Mouse (Mus musculus): ENCODE measurements around the gene Zfp459. TPM values are rescaled to one million over a fixed set of nuclear protein-coding genes. Genes with fewer than 3 reads are reported as not detected.
"Not testable (repeated sequence)": the region's sequence is repeated elsewhere in the genome, so short reads cannot be mapped to it uniquely, and the experiment has no call there.

Zfp459 gene
- total RNA-seq (2021): 1 to 10 TPM; 6.0 to 6.5 TPM

DNA sequence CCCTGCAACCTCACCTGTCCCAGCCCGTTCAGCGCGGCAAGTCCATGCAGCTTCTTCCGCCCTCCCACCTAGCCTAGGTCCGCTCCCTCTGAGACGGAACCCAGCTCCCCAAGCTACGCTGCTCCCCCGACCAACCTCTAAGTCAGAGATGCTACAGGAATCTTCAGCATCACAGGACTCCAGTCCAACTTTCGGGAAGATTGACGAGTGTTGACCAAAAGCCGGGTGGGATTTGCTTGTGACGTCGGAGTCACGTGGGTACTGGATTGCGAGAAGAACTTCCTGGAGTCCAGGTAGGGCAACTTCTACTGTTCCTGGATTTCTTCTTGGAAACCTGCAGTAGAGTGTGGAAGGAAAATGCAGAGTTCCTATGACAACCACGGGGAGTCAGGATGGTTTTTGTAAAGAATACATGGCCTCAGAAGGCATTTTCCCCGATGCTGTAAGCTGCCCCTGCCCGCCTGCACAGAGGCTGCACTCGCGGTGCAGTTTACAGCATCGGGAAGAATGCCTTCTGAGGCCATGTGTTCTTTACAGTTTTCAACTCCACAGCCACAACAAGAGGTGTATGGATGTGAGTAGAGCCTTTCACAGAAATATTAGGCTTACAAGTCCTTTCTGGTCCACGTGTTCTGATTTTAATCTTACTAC, at the start of gene Zfp459:
Zfp459 (minus strand) TSS at position 212 of the 651 bp plus-strand sequence.
- intact Hi-C loops (cut with DNase I): no loop called here
- peak; percentile 33 to 51 for DNase-seq (ENCODE audit: low spot score in 2 of 2)

DNA sequence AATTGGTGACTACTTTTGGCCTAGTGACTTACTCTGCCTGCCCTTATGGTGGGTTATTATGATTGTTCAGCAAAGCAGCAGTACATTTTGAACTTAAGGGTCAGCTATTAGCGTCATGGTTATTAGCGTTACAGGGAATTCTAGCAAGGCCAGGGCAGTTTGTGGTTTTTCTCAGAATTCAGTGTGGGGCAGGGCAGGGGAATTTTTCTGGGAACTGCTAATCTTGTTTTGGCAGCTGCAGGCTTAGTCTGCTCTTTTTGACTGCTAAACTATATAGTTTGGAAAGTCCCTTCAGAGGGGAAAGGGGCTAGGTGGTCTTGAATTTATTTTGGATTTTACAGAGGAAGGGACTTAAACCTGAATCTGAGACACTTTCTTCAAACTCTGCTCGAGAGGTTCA, 48.1 kb upstream of the Zfp459 start:
- intact Hi-C loops (cut with DNase I): no loop called here
- DNase-seq (ENCODE audit: low spot score in 2 of 2): no peak

DNA sequence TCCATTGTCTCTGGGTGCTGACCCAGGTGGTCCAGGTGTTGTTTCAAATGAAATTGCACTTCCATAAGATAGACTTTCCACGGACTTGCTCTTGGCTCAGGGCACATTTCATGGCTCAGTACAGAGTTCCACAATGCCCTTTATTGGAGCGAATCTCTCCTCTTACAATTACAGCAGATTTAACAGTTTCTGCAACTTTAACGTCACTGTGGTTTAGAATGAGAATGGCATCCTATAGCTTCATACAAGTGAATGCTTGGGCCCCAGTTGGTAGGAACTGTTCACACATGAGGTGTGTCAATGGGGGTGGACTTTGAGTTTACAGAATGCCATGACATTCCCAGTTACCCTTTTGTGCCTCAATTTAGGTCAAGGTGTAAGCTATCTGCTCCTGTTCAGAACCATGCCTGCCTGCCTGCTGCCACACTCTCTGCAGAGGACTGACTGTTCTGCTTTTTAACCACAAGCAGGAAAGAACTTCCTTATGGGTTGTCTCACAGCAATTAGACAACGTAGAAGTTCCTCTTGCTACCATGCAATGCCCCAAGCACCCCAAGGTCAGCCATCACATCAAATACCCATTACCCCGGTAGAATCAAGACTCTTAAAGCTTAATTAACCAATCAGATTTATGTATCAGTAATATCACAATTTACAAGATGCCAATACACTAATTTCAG, 42.4 kb upstream of the Zfp459 start:
- intact Hi-C loops (cut with DNase I); DNase-seq (ENCODE audit: low spot score in 2 of 2): not testable (repeated sequence)

DNA sequence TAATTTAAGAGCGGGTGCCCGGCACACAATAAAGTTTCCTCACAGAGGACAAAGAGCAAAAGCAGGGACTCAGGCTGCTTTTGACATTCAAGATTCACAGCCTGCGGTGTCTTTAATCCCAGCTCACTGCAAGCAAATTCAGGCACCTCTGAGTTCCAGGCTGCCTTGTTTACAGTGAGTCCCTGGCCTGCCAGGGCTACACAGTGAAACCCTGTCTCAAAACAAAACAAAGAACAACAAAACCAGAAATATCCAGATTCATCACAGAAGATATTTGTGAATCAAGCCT, 30.7 kb upstream of the Zfp459 start:
- intact Hi-C loops (cut with DNase I): no loop called here

DNA sequence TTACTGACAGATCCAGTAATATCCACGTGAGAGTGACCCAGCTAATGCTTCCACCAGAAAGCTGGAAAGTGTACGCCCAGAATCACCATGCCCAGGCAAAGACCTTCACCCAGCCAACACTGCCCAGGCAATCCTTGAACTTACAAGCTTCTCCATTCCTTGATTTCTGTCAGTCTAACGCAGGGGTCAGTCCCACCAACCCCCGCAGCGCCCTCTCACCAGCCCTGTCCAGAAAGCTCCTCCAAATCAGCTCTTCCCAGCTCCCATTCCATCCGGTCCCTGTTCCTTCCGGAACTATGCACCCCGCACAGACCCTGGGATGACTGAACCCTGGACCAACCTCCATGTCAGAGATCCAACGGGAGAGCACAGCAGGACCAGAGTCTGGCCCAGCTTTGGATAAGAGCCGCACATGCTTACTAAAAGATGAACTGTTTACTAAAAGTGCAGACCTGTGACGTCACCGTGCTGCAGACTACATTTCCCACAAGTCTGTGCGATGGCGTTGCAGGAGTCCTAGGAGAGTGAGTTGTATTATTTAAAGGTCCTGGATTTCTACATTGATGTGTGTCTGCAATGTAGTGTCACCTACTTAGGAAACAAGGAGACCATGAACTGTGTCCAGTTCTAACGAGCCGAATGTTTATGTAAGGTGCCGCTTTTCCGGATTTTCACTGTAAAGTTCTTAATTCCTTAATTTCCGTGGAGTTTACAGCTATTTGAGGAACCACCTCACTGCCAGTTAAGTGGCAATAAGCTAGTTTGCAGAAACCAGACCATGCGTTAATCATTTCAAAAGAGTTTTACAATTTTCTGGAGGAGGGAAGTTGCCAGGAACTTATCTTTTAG, 30.2 kb upstream of the Zfp459 start, which contains the start of gene Zfp874a:
Zfp874a (minus strand) TSS at position 453 of the 849 bp plus-strand sequence.
- intact Hi-C loops (cut with DNase I): no loop called here
- DNase-seq (ENCODE audit: low spot score in 2 of 2): peak; percentile 87 to 89

More for the DNA sequence above, 30.7 kb upstream of the Zfp459 start:
- no peak for DNase-seq (ENCODE audit: low spot score in 2 of 2)

DNA sequence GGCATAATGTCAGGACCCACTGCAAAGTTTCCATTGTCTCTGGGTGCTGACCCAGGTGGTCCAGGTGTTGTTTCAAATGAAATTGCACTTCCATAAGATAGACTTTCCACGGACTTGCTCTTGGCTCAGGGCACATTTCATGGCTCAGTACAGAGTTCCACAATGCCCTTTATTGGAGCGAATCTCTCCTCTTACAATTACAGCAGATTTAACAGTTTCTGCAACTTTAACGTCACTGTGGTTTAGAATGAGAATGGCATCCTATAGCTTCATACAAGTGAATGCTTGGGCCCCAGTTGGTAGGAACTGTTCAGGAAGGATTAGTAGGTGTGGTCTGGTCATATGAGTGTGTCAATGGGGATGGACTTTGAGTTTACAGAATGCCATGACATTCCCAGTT, 15.9 kb upstream of the Zfp459 start:
- intact Hi-C loops (cut with DNase I); DNase-seq (ENCODE audit: low spot score in 2 of 2): not testable (repeated sequence)

DNA sequence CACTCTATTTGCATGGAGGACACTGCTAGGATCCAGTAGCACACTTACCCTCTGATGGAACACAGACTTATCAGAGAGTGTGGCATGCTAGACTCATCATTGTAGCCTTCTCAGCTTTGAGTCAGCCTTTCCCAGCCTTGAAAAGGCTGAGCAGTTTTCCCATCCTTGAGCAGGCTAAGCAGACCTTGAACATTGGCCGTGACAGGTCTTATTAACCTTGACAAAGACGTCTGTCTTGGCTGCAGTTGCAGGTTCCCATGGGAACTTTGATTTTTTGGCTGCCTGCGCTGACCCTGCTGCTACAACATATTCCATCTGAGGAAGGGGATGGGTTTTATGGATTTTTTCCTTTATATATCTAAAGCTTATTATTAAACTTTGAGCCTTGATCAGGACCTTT, 6.9 kb upstream of the Zfp459 start:
- intact Hi-C loops (cut with DNase I): no loop called here
- DNase-seq (ENCODE audit: low spot score in 2 of 2): no peak

DNA sequence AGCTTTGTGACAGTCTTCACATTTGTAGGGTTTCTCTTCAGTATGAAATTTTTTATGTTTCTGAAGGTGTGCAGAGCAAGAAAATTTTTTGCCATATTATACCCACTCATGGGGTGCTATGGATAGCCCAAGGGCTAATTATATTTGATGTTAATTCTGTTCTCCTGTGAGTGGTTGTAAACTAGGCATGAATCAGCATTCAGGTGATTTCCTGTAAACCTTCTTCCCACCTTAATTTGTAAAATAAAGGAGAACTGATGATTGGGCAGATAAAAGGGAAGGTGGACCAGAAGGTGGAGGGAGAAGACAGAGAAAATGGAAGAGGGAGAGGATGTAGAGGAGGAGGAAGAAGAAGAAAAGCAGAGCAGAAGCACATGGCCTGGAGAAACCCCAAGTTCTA, 4.5 kb upstream of the Zfp459 start:
- DNase-seq (ENCODE audit: low spot score in 2 of 2); intact Hi-C loops (cut with DNase I): not testable (repeated sequence)

DNA sequence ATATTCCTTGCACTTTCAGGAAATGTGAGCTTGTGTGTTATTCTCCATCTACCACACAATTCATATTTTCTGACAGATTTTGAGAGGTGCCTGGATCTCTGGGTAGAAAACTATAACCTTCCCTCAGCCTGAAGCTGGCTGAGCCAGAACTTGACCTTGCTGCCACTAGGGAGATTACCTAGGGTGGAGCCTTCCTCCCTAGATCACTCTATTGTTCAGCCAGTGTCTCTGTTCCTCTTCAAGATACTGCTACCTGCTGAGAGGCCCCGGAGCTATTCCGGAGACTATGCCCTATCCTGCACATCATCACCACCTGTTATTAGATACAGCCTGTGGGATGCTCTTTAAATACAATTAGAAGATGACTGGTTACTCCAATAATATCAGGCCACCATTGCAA, 1.3 kb upstream of the Zfp459 start:
- intact Hi-C loops (cut with DNase I); DNase-seq (ENCODE audit: low spot score in 2 of 2): not testable (repeated sequence)

DNA sequence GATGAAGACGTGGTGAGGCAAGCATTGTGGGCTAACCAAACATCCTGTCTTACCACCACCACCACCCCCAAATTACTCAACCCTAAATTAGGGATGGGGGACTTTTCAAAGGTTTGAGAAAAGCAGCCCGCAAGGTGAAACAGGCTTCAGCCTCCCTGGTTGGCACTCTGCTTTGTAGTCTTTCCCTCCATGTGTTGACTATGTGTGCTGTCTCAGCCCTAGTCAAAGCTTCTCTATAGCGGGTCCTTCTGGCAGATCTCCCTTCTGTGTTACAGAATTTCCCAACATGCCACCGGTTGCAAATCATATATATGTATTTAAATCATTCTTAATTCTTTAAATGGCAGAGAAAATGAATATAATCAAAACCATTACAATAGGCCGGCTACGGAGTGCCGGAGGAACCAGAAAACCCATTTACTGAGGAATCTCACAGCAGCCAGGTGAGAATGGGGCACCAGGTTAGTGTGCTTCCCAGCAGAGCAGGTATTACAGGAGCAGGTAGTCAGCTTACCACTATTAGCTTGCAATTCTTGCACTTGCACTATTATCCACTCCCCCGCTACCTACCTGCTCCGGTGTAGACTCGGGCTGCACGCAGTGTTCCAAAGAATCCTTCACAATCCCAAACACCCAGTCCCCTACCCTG, 536 bp downstream of the Zfp459 start:
- intact Hi-C loops (cut with DNase I): no loop called here

DNA sequence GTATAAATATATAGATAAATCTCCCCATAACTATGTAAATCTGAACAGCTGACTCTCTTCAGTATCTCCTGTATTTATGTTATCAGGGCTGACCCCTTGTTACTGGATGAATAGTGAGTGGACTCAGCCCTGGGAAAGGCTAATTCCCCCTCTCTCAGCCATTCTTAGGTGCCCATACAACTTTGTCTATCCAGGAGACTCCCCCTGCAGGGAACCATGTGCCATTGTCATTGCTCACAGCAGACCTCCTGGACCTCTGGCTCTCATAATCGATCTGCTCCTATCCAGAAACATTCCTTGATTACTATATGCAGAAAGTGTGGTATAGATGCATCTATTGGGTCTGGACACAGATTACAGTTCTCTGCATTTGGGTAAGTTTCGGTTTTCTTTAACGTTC, 4.4 kb downstream of the Zfp459 start:
- DNase-seq (ENCODE audit: low spot score in 2 of 2): no peak
- intact Hi-C loops (cut with DNase I): no loop called here

More for the DNA sequence above, 536 bp downstream of the Zfp459 start:
- DNase-seq (ENCODE audit: low spot score in 2 of 2): no peak

DNA sequence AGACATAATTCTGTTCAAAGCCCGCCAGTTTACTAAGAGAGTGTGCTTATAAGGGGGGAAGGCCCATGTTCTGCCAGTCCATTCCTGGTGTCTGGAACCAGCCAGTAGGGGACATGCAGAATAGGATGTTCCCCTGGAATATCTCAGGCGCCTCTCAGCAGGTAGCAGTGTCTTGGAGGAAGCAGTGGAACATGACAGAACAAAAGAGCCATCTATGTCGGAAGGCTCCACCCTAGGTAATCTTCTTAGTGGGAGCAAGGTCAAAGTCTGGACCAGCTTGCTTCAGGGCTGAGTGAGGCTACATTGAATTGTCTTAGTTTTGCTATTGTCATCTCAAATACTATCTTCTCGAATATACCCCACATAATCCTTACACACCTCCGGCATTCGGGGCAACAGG, 5.5 kb downstream of the Zfp459 start:
- no peak for DNase-seq (ENCODE audit: low spot score in 2 of 2)

DNA sequence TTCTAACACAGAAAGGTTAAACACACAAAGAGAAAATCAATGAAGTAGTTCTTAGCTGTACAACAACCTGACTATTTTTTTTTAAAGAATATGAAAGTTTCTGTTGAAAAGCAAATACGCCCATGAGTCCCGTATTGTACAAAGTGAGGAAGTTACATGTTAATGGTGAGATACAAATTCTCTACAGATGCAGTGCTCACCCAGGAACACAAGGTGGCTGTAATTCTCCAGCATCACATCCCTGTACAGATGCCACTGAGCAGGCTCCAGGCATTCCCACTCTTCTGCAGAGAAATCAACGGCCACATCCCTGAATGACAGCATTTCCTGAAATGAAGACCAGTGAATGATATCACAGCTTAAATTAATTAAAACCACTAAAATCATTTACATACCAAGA, 7.6 kb downstream of the Zfp459 start:
- DNase-seq (ENCODE audit: low spot score in 2 of 2); intact Hi-C loops (cut with DNase I): not testable (repeated sequence)

More for the DNA sequence above, 5.5 kb downstream of the Zfp459 start:
- intact Hi-C loops (cut with DNase I): no loop called here

DNA sequence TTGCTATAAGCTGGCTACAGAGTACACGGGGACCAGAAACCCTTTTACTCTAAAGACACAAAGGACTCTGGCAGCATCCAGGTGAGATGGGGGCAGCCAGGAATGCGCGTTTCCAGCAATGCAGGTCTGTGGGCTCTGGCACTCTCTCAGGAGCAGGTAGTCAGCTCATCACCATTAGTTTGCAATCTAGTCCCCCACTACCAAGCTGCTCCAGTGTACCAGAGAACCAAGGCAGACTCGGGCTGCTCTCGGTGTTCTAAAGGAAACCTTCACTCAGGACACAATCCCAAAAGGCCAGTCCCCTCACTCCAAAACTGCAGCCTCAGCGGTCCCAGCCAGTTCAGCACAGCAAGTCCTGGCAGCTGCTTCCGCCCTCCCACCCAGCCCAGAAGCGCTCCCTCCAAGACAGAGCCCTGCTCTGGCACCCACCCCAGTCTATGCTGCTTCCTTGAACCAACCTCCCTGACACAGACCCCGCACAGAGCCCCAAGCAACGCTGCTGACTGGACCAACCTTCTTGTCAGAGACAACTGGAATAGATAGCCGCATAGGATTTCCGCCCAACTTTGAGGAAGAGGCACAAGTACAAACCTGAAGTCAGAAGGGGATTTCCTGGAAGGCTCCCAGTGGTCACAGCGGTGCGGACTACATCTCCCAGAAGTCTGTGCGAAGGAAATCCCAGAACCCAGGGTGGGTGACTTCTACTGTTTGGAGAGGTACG, 21.9 kb downstream of the Zfp459 start, which contains the start of gene Zfp429:
Zfp429 (minus strand) TSS at position 637 of the 721 bp plus-strand sequence.
- peak; percentile 69 to 75 for DNase-seq (ENCODE audit: low spot score in 2 of 2)
- intact Hi-C loops (cut with DNase I): not testable (repeated sequence)

DNA sequence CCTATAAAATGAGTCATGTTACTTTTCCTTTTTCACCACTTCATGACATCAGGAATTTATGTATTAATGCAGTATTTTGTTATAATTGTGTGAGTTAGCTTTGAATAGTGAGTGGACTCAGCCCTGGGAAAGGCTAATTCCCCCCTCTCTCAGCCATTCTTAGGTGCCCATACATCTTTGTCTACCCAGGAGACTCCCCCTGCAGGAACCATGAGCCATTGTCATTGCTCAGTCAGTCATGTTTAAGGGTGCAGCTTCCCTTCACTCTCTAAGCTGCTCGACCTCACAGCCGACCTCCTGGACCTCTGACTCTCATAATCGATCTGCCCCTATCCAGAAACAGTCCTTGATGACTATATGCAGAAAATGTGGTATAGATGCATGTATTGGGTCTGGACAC, 45.0 kb downstream of the Zfp459 start:
- intact Hi-C loops (cut with DNase I); DNase-seq (ENCODE audit: low spot score in 2 of 2): not testable (repeated sequence)

DNA sequence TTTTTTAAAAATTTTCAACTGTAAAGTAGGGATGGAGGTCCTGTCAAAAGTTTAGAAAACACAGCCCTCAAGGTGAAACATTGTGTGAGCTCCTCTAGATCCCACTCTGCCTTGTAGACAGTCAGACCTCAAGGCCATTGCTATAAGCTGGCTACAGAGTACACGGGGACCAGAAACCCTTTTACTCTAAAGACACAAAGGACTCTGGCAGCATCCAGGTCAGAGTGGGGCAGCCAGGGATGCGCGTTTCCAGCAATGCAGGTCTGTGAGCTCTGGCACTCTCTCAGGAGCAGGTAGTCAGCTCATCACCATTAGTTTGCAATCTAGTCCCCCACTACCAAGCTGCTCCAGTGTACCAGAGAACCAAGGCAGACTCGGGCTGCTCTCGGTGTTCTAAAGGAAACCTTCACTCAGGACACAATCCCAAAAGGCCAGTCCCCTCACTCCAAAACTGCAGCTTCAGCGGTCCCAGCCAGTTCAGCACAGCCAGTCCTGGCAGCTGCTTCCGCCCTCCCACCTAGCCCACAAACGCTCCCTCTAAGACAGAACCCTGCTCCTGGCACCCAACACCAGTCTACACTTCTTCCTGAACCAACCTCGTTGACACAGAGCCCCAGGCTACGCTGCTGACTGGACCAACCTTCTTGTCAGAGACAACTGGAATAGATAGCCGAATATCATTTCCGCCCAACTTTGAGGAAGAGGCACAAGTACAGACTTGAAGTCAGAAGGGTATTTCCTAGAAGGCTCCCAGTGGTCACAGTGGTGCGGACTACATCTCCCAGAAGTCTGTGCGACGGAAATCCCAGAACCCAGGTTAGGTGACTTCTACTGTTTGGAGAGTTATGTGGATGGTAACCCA, 45.9 kb downstream of the Zfp459 start, which contains the start of the genes Gm28041 and Zfp456:
Gm28041 (minus strand) TSS at position 684 of the 862 bp plus-strand sequence.
Zfp456 (minus strand) TSS at position 761 of the 862 bp plus-strand sequence.
- peak; percentile 52 to 56 for DNase-seq (ENCODE audit: low spot score in 2 of 2)
- intact Hi-C loops (cut with DNase I): not testable (repeated sequence)

DNA sequence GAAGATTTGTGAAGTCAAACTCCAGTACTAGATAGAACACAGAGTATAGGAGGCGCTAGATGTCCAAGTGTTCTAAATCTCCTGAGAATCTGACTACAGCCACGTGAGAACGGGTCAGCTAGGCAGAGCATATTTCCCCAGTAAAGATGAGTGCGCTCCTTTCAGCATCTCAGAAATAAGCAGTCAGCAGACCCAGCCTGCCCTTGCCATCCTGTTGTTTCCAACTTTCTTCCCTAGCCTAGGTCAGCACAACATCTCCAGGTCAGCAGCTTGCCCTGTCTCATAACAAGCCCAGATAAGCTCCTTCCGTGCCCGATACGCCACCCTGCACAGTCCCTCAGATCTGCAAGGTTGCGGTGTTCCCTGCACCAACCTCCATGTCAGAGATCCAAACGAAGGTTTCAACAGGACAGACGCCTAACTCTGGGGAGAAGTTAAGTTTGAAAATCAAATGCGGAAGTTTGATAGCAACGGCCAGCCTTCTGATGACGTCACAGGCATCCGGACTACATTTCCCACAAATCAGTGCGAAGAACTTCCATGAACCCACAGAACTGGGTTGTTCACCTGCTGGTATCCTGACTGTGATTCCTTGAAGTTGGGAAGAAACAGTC, 61.0 kb downstream of the Zfp459 start, which contains the start of the genes Gm28044 and Zfp953:
Gm28044 (minus strand) TSS at position 406 of the 614 bp plus-strand sequence.
Zfp953 (minus strand) TSS at position 475 of the 614 bp plus-strand sequence.
- intact Hi-C loops (cut with DNase I): no loop called here

More for the DNA sequence above, 61.0 kb downstream of the Zfp459 start, which contains the start of the genes Gm28044 and Zfp953:
- DNase-seq (ENCODE audit: low spot score in 2 of 2): peak; percentile 81 to 88

Data from left cerebral cortex, postnatal 36 days (tissue).